Mouse (Mus musculus): ENCODE measurements around the gene Nrxn3. TPM values are rescaled to one million over a fixed set of nuclear protein-coding genes. Genes with fewer than 3 reads are reported as not detected.

Gene Nrxn3
- polyA plus RNA-seq, 1 experiment = 5.4 TPM

DNA sequence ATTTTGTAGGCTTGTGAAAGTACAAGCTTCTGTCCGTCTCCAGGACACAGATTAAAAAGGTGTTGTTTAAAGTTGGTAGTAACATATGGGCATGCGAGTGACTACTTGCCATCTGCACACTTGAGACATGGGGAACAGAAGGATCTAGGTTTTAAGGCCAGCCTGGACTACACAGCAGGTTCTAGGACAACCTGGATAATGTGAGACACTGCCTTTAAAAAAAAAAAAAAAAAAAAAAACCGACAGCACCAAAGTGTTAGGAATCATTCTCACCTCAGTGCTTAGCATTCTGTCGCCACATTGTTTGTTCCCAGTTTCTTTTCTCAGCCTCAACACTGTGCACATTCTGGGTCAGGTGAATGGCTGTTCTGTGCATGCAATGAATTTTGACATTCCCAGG is 985.2 kb downstream of the Nrxn3 start:
- Histone ChIP-seq H3K27ac (ENCODE audit: control insufficient read depth, insufficient read depth, low read depth, low read length) (no peak overlapping the region), H3K4me1 (ENCODE audit: control insufficient read depth, insufficient read depth, low read length) (no peaks in the 10 kb centered on the region), H3K27me3 (ENCODE audit: control insufficient read depth, insufficient read depth, low read length) (no peaks in the 10 kb centered on the region), H3K36me3 (ENCODE audit: control insufficient read depth, insufficient read depth, low read length) (no peaks in the 10 kb centered on the region), H3K4me3 (ENCODE audit: control insufficient read depth, low read depth, low read length) (no peak overlapping the region)
- no peak for TF ChIP-seq POLR2A (IDR thresholded peaks at IDR 0.05; ENCODE audit: control insufficient read depth, low read depth, low read length)
- TF ChIP-seq CTCF (IDR thresholded peaks at IDR 0.05; ENCODE audit: control insufficient read depth, insufficient read depth, insufficient replicate concordance, low read depth, low read length) = no peak

DNA sequence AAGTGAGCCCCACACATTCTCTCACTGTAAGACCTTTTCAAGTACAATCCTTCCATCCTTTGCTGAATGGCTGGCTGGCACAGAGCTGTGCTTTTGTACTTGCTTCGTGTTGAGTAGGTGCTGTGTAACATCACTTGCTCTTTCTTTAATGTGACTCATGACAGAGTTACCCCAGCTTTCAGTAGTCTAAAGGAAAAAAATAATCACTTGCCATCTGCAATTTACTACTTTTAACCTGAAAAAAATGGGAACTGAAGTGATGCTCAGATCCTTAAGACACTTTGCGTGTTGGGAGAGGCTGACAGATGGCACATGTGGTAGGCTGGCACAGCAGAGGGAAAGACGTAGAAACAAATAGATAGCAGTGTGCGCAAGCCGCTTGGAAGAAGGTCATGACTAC is 987.8 kb downstream of the Nrxn3 start:
- Histone ChIP-seq H3K27me3 (ENCODE audit: control insufficient read depth, insufficient read depth, low read length) (no peaks in the 10 kb centered on the region), H3K36me3 (ENCODE audit: control insufficient read depth, insufficient read depth, low read length) (no peaks in the 10 kb centered on the region), H3K4me3 (ENCODE audit: control insufficient read depth, low read depth, low read length) (no peak overlapping the region), H3K4me1 (ENCODE audit: control insufficient read depth, insufficient read depth, low read length) (no peaks in the 10 kb centered on the region), H3K27ac (ENCODE audit: control insufficient read depth, insufficient read depth, low read depth, low read length) (no peak overlapping the region)
- TF ChIP-seq POLR2A (IDR thresholded peaks at IDR 0.05; ENCODE audit: control insufficient read depth, low read depth, low read length) (no peak), CTCF (IDR thresholded peaks at IDR 0.05; ENCODE audit: control insufficient read depth, insufficient read depth, insufficient replicate concordance, low read depth, low read length) (no peak)

DNA sequence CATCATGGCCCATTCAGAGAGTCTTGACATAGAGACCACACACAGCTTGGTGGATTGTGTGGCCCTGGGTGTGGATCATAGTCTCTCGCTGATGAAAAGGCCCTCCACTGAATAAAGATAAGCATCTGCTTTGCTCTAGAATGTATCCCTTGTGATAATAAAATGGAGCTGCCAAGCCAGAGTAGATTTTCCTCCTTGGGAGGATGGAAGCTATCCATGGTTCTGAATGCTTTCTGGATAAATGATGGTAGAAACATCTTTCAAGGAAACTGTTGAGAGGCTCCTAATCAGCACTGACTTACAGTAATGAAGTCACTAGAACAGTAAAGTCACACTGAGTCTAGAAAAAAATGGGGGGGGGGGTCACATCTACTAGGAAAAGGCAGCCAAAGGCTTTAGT is 989.1 kb downstream of the Nrxn3 start:
- Histone ChIP-seq H3K4me3 (ENCODE audit: control insufficient read depth, low read depth, low read length) (no peak overlapping the region), H3K27me3 (ENCODE audit: control insufficient read depth, insufficient read depth, low read length) (no peaks in the 10 kb centered on the region), H3K27ac (ENCODE audit: control insufficient read depth, insufficient read depth, low read depth, low read length) (no peak overlapping the region), H3K4me1 (ENCODE audit: control insufficient read depth, insufficient read depth, low read length) (no peaks in the 10 kb centered on the region), H3K36me3 (ENCODE audit: control insufficient read depth, insufficient read depth, low read length) (no peaks in the 10 kb centered on the region)
- TF ChIP-seq CTCF (IDR thresholded peaks at IDR 0.05; ENCODE audit: control insufficient read depth, insufficient read depth, insufficient replicate concordance, low read depth, low read length) (no peak), POLR2A (IDR thresholded peaks at IDR 0.05; ENCODE audit: control insufficient read depth, low read depth, low read length) (no peak)

DNA sequence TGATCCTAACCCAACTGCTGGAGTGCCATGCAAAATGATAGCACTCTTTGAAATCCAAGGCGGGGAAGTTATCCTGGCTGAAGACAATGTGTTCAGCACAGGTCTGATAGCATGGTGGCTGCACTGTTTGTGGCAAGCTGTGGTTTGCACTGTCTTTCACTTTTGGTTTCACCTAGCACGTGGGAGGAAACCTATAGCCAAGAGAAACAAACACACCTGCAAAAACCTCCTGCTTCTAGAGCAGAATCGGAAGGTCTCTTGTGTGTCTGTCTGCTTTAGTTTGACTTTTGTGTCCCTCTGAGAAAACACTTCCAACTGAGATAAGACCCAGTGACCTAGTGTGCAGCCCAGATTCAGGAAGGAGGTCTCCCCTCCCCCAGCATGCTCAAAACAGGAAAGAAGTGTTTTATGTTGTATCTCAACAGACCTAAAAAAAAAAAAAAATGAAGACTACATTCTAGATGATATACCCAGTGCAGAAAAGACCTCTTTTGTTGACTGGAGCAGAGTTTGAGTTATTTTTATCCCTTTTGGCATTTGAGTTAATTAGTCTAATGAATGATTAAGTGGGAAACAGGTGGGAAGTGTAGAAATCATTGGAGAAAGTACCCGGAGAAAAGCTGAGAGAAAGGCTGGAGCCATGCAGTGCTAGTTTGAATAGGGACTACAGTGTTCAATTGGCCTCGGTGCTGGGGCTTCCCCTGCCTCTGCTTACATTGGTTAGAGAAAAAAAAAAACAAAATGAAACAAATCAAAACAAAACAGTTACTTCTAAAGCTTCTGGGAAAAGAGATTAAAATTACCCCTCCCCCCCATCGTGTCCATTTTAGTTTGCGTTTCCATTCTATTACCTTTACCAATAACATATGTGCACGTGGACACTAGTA is 996.8 kb downstream of the Nrxn3 start:
- no peak overlapping the region for H3K4me3 ChIP-seq (ENCODE audit: control insufficient read depth, low read depth, low read length)
- no peak overlapping the region for H3K27ac ChIP-seq (ENCODE audit: control insufficient read depth, insufficient read depth, low read depth, low read length)
- no peaks in the 10 kb centered on the region for H3K27me3 ChIP-seq (ENCODE audit: control insufficient read depth, insufficient read depth, low read length)
- peaks cover 3% of the 10 kb centered on the region; the same call in 1 of the 2 replicates for H3K4me1 ChIP-seq (ENCODE audit: control insufficient read depth, insufficient read depth, low read length)
- TF ChIP-seq CTCF (IDR thresholded peaks at IDR 0.05; ENCODE audit: control insufficient read depth, insufficient read depth, insufficient replicate concordance, low read depth, low read length) = no peak
- no peak for TF ChIP-seq POLR2A (IDR thresholded peaks at IDR 0.05; ENCODE audit: control insufficient read depth, low read depth, low read length)
- H3K36me3 ChIP-seq (ENCODE audit: control insufficient read depth, insufficient read depth, low read length) = no peaks in the 10 kb centered on the region

DNA sequence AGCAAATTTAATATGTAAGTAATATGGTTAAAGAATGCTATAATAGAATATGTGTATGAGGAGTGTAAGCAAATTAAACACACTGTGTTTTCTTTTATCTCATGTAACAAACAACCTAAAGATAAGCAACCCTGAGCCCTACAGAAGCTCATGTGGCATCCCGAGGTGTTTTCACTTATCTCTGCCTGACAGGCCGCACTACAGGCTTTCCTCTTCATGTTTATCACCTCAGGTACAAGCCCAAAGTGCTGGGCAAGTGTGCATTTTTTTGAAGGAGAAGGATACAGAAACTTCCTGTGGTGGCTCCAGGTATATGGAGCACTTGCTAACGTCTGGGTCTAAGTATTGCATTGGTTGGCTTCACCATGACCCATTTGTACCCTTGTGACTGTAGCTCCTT is 998.3 kb downstream of the Nrxn3 start:
- no peak overlapping the region for H3K27ac ChIP-seq (ENCODE audit: control insufficient read depth, insufficient read depth, low read depth, low read length)
- TF ChIP-seq CTCF (IDR thresholded peaks at IDR 0.05; ENCODE audit: control insufficient read depth, insufficient read depth, insufficient replicate concordance, low read depth, low read length) (no peak), POLR2A (IDR thresholded peaks at IDR 0.05; ENCODE audit: control insufficient read depth, low read depth, low read length) (no peak)
- no peaks in the 10 kb centered on the region for H3K27me3 ChIP-seq (ENCODE audit: control insufficient read depth, insufficient read depth, low read length)
- H3K36me3 ChIP-seq (ENCODE audit: control insufficient read depth, insufficient read depth, low read length) = no peaks in the 10 kb centered on the region
- no peak overlapping the region for H3K4me3 ChIP-seq (ENCODE audit: control insufficient read depth, low read depth, low read length)
- H3K4me1 ChIP-seq (ENCODE audit: control insufficient read depth, insufficient read depth, low read length) = peaks cover 3% of the 10 kb centered on the region; the same call in 1 of the 2 replicates

DNA sequence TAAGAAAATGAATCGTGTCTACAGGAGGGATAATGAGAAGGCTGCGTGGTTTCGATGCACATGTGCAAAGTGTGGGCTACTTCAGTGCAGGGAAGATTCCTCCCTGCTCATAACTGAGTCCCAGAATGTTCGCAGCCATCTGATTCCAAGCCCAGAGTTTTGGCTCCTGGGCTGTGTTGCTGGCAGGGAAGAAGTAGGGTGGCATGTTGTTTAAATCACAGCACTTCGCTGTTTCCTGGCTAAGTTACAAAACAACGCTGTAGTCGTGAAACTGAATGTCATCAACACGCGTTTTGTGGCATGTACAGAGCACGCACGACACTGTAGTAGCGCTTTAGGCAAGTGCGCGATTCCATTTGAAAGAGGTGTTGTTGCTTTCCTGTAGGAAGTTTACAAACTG is 999.8 kb downstream of the Nrxn3 start:
- no peaks in the 10 kb centered on the region for H3K27me3 ChIP-seq (ENCODE audit: control insufficient read depth, insufficient read depth, low read length)
- H3K27ac ChIP-seq (ENCODE audit: control insufficient read depth, insufficient read depth, low read depth, low read length) = no peak overlapping the region

DNA sequence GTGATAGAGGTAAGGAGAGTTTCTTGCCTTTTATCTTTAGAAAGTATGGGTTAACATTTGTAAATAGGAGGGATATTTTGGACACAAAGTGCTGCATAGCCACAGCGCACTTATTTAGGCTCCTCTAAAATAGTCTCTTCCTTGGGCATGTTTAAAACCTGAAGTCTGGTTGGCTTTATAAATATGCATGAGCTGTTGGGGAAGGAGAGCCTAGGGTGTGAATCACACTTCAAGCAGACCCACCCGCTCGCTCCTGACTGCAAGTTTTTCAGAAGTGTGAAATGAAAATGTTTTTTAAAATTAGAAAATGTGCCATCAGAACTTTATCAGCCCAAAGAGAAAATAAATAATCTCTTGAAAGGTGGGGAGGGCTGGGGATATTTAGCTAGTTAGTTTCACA is 1001.4 kb downstream of the Nrxn3 start:
- H3K27ac ChIP-seq (ENCODE audit: control insufficient read depth, insufficient read depth, low read depth, low read length) = no peak overlapping the region
- H3K36me3 ChIP-seq (ENCODE audit: control insufficient read depth, insufficient read depth, low read length) = no peaks in the 10 kb centered on the region
- no peak for TF ChIP-seq POLR2A (IDR thresholded peaks at IDR 0.05; ENCODE audit: control insufficient read depth, low read depth, low read length)
- no peak for TF ChIP-seq CTCF (IDR thresholded peaks at IDR 0.05; ENCODE audit: control insufficient read depth, insufficient read depth, insufficient replicate concordance, low read depth, low read length)
- peaks cover 3% of the 10 kb centered on the region; the same call in 1 of the 2 replicates for H3K4me1 ChIP-seq (ENCODE audit: control insufficient read depth, insufficient read depth, low read length)
- H3K27me3 ChIP-seq (ENCODE audit: control insufficient read depth, insufficient read depth, low read length) = no peaks in the 10 kb centered on the region
- H3K4me3 ChIP-seq (ENCODE audit: control insufficient read depth, low read depth, low read length) = no peak overlapping the region

More for the DNA sequence above, 999.8 kb downstream of the Nrxn3 start:
- TF ChIP-seq POLR2A (IDR thresholded peaks at IDR 0.05; ENCODE audit: control insufficient read depth, low read depth, low read length) (no peak), CTCF (IDR thresholded peaks at IDR 0.05; ENCODE audit: control insufficient read depth, insufficient read depth, insufficient replicate concordance, low read depth, low read length) (no peak)
- H3K4me1 ChIP-seq (ENCODE audit: control insufficient read depth, insufficient read depth, low read length) = peaks cover 3% of the 10 kb centered on the region; the same call in 1 of the 2 replicates
- no peaks in the 10 kb centered on the region for H3K36me3 ChIP-seq (ENCODE audit: control insufficient read depth, insufficient read depth, low read length)
- no peak overlapping the region for H3K4me3 ChIP-seq (ENCODE audit: control insufficient read depth, low read depth, low read length)
